Mouse (Mus musculus) hindlimb bud, embryonic 11.5 days (tissue): ENCODE data around the gene Saysd1.
A peak's percentile ranks its signal among the peaks of the same experiment; 100 is the strongest.

Source experiments
- DNase-seq: peaks from one replicate; pipeline ENCODE4 v3.0.0-alpha.2; 2012; ENCODE audit warnings: low read depth, low spot score; ENCODE audit errors: extremely low spot score

Saysd1 gene

DNA sequence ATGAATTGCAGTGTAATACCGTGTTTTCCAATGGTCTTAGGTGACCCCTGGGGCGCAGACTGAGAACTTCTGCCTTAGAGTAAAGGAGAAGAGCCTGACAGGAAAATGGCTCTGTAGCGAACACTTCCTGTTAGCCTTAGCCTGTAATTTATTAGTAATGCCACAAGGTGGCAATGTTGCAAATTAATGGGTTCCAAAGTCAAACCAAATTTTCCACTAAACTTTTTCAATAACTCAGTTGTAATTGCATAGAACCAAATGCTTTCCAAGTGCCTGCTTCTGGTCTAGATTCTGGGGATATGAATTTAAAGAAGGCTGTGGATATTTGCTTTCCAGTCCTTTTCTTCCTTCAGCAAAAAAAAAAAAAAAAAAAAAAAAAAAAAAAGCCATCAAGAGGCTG, 26.1 kb downstream of the Saysd1 start:
- no peak for DNase-seq

DNA sequence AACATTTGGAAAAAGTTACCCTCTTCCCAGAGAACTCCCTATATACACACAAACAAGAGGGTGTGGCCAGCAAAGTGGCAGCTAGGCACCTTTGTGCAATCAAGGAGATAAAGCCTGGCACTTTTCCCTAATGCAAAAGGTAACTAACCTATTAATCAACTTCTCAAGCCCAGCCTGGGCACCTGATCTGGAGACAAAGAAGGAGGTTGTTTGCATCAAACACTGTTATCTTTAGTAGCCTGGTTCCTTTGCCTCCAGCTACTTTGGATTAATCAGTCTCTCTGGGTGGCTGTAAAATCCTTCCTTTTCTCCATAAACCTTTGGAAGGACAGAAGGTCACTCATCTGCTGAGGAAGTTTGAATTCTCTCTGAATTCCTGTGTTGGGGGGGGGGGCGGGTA, 27.4 kb downstream of the Saysd1 start:
- no peak for DNase-seq

DNA sequence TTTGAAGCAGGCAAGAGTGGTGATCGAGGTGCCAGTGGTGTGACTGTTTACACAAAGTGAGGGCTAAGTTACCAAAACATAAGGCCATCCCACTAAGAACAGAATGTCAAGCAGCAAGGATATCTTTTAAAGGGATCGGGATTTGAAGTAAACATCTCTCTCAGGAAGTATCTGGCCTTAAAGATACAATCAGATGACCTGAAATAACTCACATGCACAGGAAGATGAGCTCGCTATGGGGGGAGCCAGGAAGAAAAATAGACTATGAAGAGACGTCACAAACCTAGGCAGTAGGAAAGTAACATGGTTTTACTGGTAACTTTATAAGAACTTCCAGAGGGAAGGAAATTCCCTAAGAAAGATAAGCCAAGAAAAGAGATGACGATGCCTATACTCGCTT, 32.1 kb downstream of the Saysd1 start:
- DNase-seq, result no peak

DNA sequence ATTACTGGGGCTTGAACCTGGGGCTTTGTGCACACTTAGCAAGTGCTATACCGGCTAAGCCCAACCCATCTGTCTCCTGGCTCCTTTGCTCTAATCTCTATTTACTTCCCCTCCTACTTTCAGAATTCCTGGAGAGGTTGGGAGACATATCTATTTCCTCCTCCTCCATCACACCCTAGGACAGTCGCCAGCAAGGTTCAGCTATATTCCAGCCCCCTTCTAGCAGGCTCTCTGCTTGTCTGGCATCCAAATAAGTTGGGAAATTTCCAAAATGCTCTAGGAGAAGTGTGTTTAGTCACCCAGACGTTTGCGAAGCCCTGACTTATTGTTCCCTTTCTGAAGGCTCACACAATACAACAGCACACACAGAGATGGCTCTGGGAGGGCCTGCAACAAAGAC, 35.1 kb downstream of the Saysd1 start:
- DNase-seq, result no peak

DNA sequence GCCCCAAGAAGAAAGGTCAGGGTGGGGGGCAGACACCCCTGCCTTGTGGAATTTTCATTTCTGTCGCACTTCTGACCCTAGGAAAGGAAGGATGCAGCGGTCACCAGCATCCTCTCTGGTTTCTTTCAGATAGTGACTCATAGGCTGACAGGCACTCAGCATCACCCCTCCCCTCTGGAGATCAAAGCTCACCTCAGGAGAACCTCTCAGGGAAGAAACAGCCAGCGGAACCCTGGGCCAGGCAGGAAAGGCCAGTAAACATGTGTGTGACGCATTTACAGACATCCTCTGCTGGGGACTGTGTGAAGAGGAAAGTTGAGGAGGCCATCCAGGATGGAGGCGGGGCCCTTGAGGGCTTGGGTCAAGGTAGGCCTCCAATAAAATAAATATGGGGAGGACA, 40.3 kb downstream of the Saysd1 start:
- no peak for DNase-seq

DNA sequence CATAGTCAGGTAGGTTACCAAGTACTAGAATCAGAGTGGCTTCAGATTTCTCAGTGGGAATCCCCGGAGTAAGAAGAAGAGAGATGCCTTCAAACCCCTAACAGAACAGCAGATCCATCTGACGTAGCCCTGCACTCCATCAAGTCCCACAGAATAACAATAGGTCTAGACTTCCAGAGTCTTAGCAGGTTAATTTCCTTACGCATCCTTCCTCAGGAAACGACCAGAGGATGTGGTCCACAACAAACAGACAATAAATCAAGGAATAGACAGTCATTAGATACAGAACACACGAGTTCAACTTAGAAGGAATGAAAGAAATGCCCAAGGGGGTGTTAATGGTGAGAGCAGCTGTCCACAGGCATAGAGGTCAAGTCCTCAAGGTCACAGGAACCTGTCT, 43.4 kb downstream of the Saysd1 start:
- no peak for DNase-seq

DNA sequence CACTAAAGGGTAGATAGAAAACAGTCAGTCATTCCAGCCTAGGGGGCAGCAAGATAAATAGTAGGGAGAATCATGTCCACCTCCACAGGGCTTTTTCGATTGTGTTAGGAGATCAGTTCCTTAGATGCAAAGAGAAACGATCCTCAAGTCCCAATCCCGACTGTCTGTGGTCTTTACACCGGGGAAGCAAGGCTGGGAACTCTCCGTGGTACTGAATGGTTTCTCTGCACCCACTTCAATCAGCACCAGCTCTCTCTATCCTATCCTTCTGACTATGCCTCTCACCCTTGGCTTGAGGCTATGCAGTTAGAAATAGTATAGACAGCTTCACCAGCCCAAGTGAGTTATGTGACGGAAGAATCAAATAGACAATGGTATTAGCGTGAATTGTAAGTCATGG, 44.8 kb downstream of the Saysd1 start:
- peak; percentile 62 for DNase-seq

DNA sequence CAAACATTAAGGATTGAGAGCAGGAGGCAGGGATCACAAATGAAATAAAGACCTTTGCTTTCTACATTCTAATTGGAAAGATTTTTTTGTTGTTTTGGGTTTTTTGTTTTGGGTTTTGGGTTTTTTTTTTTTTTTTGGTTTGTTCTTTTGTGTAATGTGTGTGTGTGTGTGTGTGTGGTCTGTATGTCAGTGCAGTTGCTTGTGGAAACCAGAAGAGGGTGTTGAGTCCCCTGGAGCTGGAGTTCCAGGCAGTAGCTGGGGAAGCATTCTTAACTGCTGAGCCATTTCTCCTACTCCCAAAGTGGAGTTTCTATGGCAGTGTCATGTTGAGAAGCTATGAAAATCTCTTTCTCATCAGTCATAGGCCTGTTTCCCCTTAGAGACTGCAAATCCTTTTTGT, 54.0 kb downstream of the Saysd1 start:
- DNase-seq, result no peak

DNA sequence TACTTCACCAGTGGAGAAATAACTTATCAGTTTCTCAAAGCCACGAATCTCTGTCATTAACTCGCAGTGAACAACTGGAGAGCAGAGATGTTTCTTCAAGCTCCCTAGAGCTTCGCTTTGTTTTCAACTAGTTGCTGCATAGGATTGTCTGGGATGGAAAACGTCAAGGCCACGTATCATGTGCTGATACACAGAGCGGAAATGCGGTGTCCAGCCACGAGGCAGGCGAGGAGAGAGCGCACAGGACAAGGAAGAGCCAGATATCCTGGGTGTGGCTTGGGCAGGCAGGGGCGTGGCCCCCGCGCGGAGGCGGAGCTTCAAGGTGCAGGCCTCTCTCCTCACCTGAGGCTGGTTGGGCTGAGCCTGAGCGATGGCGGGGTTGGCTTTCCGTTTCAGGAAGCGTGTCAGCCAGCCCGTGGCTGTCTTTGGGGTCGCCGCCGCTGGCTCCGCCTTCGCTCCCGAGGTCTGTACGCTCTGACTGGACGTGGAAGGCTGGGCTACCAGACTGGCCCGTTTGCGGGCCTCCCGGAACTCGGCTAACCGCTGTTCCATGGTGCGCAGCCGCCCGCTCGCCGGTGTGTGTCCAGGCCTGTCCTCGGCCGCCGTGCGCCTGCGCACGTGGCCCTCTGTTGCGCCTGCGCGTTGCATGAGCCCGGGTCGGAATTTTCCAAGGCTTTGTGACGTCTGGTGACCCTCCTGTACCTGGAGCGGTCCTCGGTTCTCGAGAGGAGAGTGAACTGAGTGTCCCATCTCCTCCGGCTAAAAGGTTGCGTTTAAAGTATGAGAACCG, 55.6 kb downstream of the Saysd1 start:
- peak; percentile 77 for DNase-seq

DNA sequence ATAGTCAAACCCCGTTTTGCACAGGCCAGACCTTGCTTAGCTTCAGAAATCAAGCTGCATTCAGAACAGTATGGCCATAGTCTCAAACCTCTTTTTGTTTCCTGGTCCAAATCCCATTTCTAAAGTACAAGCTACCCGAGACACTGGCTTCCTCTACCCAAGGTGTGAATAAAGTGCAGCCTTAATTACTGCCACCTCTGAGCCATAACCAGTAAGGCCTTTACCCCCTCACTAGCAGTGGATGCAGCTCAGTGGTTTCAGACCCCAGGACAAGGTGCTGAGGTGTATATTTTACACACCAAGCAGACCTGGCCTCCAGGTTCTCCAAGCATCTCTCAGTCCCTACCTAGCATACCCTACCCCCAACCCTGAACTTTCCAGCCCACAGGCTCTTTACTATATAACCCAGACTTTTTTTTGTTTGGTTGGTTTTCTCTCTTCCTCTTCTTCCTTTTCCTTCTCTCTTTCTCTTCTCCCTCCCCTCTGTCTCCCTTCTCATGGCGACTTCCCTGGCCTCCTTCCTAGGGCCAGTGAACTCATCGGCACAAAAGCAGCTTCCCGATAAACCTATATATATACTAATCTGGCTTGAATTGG, 56.3 kb downstream of the Saysd1 start:
- DNase-seq, result no peak

DNA sequence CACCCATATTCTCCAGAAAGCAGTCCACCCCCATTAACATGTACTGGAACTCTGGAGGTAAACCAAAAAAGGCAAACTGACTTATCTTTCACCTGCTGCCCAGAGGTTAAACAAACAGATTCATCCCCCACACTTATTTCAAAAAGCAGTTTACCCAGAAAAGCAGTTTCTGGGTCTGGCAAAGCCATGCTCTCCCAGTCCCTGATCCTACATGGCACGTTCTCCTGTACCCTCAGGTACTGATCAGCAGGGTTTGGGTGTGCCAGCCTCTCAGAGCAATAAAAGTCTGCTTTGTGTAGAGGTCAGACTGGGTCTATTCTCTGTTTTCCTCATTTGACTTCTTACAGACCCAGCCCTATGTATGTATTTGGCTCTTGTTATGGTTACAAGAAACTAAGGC, 57.2 kb downstream of the Saysd1 start:
- no peak for DNase-seq

DNA sequence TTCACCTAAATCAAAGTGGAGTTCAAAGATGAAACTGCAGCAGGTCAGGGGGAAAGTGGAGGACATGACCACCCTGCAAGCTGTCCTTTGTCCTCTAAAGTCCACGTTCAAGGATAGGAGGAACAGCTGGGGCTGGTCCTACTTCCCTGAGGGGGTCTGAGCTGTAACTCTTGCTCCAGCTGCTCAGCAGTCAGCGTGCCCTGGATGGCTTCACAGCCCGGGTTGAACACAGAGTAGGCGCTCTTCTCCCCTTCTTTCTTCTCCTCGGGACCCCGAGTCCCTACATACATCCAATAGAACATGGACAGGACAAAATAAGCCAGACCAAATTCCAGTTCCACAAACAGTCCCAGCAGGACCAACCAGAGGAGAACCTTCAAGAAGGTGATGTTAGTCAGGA, 61.2 kb downstream of the Saysd1 start:
- DNase-seq, result no peak

DNA sequence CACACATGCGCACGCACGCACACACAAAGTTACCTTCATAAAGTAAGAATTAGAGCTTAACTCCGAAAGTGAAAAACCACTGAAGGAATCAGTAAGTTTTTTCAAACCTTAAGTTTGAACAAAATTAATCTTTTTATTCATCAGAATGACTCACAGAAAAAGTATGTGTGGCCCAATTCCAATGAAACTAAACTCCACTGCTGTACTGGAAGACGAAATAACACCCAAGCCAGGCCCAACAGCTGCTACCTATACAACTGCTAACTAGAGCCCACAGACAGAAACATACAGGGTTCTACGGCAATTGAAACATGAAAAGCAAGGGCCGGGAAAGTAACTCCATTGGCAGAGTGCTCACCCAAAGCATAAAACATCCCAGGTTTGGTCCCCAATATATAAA, 62.8 kb downstream of the Saysd1 start:
- no peak for DNase-seq

DNA sequence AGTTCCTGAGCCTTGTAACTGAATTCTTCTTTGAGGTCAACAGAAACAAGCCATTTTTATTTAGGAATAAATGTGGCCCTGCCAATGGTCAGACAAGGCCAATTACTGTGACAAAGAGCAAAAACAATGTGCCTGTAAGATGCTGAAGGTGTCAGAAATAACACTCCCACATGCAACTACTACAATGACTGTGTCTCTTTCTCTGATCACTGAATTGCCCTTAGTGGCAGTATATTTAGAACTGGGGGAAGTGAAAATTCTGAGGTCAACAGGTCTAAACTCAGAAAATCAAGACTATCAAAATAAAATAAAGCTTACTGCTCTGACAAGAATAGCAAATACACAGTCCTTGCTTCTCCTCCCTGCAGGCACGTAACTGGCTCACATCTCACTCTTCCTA, 63.6 kb downstream of the Saysd1 start:
- no peak for DNase-seq

DNA sequence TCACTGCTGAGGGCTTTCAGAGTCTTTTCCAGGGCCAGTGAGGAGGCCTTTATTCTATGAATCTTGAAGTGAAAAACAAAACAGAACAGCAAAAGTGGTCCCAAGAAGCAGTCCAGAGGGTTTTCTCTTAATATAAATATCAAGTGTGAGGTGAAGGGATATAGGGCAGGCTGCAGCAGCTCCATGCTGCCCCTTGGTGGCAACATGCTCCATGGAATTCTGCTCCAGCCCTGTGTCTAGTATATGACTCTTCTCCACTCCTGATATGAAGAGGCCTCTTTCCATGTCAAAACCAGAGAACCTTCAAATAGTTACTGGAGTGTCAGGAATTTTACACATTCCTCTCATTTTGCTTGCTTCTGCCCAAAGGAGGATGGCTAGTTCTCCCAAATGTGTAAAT, 67.7 kb downstream of the Saysd1 start:
- DNase-seq, result no peak

DNA sequence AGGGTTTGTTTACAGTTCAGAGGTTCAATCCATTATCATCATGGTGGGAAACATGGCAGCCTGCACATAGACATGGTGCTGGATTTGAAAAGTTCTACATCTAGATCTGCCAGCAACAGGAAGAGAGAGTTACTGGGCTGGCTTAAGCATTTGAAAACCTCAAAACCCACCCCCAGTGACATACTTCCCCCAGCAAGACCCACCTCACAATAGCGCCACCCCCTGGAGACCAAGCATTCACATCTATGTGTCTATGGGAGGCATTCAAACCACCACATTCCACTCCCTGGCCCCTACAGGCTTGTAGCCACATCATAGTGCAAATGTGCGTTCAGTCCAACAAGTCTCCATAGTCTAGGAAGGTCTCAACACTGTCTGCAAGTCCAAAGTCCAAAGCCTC, 70.0 kb downstream of the Saysd1 start:
- DNase-seq, result no peak

DNA sequence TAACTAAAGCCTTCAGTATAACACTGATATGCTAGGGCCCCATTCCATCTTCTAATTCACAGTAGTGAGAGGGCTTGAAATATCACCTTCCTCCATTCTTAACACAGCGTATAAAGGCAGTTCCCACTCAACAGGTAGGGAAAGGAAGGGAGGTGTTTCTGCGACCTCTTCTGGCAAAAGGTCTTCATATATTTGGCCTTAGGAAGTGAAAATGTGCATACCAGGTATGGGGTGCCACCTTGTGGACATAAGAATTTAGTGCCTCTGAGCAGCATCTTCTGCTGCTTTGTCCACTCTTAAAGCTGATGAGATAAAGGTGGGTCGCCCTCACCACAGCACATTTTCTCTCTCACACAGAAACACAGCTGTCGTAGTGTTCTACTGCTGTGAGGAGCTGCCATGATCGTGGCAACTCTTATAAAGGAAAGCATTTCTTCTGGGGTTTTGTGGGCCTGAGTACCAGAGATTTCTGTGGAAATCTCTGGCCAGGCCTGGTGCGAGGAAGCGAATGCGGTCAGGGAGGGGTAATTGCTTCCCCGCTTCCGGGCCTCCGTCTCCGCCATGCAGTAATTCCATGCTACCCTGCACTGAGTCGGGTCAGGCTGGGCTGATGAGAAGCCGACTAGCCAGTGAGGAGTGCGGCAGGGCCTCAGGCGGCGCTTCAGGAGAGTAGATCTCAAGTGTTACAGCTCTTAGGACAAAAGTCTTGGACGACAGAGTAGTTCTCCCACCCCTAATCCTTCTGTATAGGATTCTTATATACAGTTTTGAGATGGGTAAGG, 70.8 kb downstream of the Saysd1 start:
- peak; percentile 81 for DNase-seq

DNA sequence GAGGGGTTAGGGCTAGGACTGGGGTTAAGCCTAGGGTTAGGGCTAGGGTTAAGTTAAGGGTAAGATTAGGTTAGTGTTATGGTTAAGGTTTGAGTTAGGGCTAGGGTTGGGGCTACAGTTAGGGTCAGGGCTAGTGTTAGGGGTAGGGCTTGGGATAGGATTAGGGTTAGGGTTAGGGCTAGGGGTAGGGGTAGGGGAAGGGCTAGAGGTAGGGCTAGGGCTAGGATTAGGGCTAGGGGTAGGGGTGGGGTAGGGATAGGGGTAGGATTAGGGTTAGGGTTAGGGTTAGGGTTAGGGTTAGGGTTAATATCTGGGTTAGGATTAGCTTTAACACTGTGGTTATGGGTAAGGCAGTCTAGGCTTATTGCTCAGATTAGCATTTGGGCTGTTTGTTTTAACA, 73.6 kb downstream of the Saysd1 start:
- DNase-seq, result no peak

DNA sequence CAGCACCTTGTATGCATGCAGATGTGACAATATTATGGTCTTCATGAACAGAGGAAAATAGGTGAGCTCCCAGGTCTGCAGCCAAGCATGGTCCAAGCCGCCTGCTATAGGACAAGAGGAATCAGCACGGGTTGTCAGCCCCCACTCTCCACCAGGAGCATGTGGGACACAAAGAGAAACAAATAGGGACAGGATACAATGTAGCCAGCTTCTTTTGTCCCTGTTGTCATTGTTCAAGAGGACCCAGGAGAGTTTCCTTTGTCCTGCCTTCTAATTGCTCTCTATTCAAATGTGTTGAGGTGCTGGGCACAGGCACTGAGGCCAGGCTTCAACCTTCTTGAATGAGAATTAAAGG, 89.9 kb downstream of the Saysd1 start:
- DNase-seq, result no peak

DNA sequence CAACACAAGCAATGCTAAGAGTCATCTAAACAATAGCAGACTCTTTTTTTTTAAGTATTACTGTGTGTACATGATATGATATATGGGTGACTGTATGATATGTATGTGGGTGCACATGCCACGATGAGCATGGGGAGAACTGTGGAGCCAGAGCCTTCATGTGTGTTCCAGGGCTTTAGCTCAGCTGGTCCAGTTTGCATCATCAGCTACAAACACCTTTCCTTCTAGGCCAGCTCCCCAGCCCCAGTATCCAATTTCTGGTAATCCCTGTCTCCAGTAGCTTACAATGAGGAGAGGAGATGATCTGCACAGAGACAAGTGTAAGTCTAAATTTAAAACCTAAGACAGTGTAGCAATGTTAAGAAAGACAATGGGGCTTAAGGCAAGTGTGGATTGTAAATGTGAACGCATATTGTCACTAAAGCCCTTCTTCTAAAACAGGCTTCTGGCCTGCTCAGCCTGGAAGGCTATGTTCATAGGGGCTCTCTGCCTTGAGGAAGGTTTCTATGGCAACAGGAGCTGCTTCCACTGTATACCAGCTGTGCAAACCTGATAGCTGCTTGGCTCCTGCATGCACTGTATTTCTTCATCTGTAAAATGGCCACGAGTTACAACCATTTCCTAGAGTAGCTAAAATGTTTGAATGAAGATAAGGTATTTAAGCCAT, 90.4 kb downstream of the Saysd1 start:
- no peak for DNase-seq

DNA sequence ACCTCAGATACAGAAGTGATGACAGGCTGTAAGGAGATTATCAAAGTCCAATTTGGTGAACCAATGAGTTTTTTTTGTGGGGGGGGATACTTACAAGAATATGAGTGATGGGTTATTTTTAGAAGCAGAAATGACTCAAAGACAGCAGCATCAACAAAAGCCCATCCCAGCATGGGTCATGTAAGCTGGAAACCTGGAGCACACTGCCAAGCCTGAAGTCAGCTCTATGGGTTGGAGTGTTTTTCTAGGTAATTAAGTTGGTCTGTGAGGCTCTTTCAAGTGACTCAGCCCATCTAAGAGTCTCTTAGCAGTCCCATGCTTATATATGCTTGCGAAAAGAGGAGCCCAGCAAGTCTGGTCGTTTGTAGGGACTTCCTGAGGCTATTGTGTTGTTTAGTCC, 91.0 kb downstream of the Saysd1 start:
- DNase-seq, result no peak

DNA sequence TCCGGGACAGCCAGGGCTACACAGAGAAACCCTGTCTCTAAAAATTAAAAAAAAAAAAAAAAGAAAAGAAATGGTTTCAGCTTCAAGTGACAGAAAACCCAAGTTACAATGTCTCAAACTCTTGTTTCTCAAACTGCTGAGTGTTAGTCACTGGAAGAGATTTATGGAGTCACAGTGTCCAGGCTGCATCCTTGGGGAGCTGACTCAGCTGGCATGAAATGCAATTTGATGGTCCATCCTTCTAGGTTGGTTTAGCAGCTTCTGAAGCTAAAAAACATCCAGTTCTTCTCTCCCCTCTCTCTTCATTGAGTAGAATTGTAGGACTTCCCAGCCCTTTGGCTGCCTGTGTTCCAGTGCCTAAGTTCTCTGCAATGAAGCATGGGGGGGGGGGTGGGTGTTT, 94.3 kb downstream of the Saysd1 start:
- DNase-seq, result no peak
